Mouse (Mus musculus): ENCODE measurements around the gene Car10. TPM values are rescaled to one million over a fixed set of nuclear protein-coding genes. Genes with fewer than 3 reads are reported as not detected.

The Car10 gene
- polyA plus RNA-seq, 1 experiment = not detected

GRCm38 (mm10) chr11:93503469-93503868 is 405.6 kb downstream of the Car10 start:
- H3ac ChIP-seq (ENCODE audit: control insufficient read depth, insufficient read length) = no peak overlapping the region
- no peaks in the 10 kb centered on the region for H3K79me2 ChIP-seq (ENCODE audit: control insufficient read depth, insufficient read depth)
- H3K4me3 ChIP-seq = no peak overlapping the region
- H3K27me3 ChIP-seq (ENCODE audit: control insufficient read depth, insufficient read depth, insufficient read length) = no peaks in the 10 kb centered on the region
- no peaks in the 10 kb centered on the region for H3K36me3 ChIP-seq (ENCODE audit: control insufficient read depth, insufficient read depth)
- H3K4me2 ChIP-seq (ENCODE audit: low read depth) = no peak overlapping the region
- TF ChIP-seq TCF3 (IDR thresholded peaks at IDR 0.05; ENCODE audit: insufficient read length, low read depth) (no peak), E2F4 (IDR thresholded peaks at IDR 0.05; ENCODE audit: insufficient read depth) (no peak), MYOD1 (IDR thresholded peaks at IDR 0.05; ENCODE audit: control insufficient read depth in 1 of 3, insufficient read length in 2 of 3, low read depth in 2 of 3) (no peak), MAX (IDR thresholded peaks at IDR 0.05; ENCODE audit: low read depth) (no peak)

GRCm38 (mm10) chr11:93509527-93510235 is 411.9 kb downstream of the Car10 start:
- no peak for TF ChIP-seq SRF (IDR thresholded peaks at IDR 0.05; ENCODE audit: control insufficient read depth, insufficient read length, low read depth)
- no peak for TF ChIP-seq POLR2AphosphoS2 (IDR thresholded peaks at IDR 0.05; ENCODE audit: insufficient read length, low read depth)
- TF ChIP-seq TCF3 (IDR thresholded peaks at IDR 0.05; ENCODE audit: insufficient read length, low read depth) = no peak
- no peak for TF ChIP-seq REST (IDR thresholded peaks at IDR 0.05; ENCODE audit: insufficient read depth, insufficient read length)
- no peak for TF ChIP-seq USF1 (IDR thresholded peaks at IDR 0.05; ENCODE audit: low read depth)
- TF ChIP-seq MYOD1 (IDR thresholded peaks at IDR 0.05; ENCODE audit: control insufficient read depth in 1 of 3, insufficient read length in 2 of 3, low read depth in 2 of 3) = no peak
- no peak for TF ChIP-seq MYOG (IDR thresholded peaks at IDR 0.05; ENCODE audit: control insufficient read depth in 1 of 3, insufficient read depth in 1 of 3, insufficient read length in 2 of 3, low read depth in 2 of 3)
- no peak for TF ChIP-seq CEBPB (IDR thresholded peaks at IDR 0.05; ENCODE audit: insufficient read depth, poor library complexity, severe bottlenecking)
- TF ChIP-seq MAX (IDR thresholded peaks at IDR 0.05; ENCODE audit: low read depth) = no peak
- no peaks in the 10 kb centered on the region for H3K79me2 ChIP-seq (ENCODE audit: control insufficient read depth, insufficient read depth)

GRCm38 (mm10) chr11:93512843-93513242 is 415.0 kb downstream of the Car10 start:
- Histone ChIP-seq H3ac (ENCODE audit: control insufficient read depth, insufficient read length) (no peak overlapping the region), H3K36me3 (ENCODE audit: control insufficient read depth, insufficient read depth) (no peaks in the 10 kb centered on the region), H3K27me3 (ENCODE audit: control insufficient read depth, insufficient read depth, insufficient read length) (no peaks in the 10 kb centered on the region), H3K79me2 (ENCODE audit: control insufficient read depth, insufficient read depth) (no peaks in the 10 kb centered on the region), H3K4me2 (ENCODE audit: low read depth) (no peak overlapping the region), H3K4me3 (no peak overlapping the region)
- TF ChIP-seq CEBPB (IDR thresholded peaks at IDR 0.05; ENCODE audit: insufficient read depth, poor library complexity, severe bottlenecking) (no peak), MAX (IDR thresholded peaks at IDR 0.05; ENCODE audit: low read depth) (no peak), E2F4 (IDR thresholded peaks at IDR 0.05; ENCODE audit: insufficient read depth) (no peak), USF1 (IDR thresholded peaks at IDR 0.05; ENCODE audit: low read depth) (no peak)

More at GRCm38 (mm10) chr11:93509527-93510235, 411.9 kb downstream of the Car10 start:
- Histone ChIP-seq H3K4me2 (ENCODE audit: low read depth) (no peak overlapping the region), H3K36me3 (ENCODE audit: control insufficient read depth, insufficient read depth) (no peaks in the 10 kb centered on the region), H3K4me3 (no peak overlapping the region), H3ac (ENCODE audit: control insufficient read depth, insufficient read length) (no peak overlapping the region), H3K27me3 (ENCODE audit: control insufficient read depth, insufficient read depth, insufficient read length) (no peaks in the 10 kb centered on the region)

GRCm38 (mm10) chr11:93514396-93514795 is 416.6 kb downstream of the Car10 start:
- H3K27me3 ChIP-seq (ENCODE audit: control insufficient read depth, insufficient read depth, insufficient read length) = no peaks in the 10 kb centered on the region
- no peak overlapping the region for H3K4me2 ChIP-seq (ENCODE audit: low read depth)
- H3K4me3 ChIP-seq = no peak overlapping the region
- TF ChIP-seq MYOG (IDR thresholded peaks at IDR 0.05; ENCODE audit: control insufficient read depth in 1 of 3, insufficient read depth in 1 of 3, insufficient read length in 2 of 3, low read depth in 2 of 3) (no peak), CEBPB (IDR thresholded peaks at IDR 0.05; ENCODE audit: insufficient read depth, poor library complexity, severe bottlenecking) (no peak), MYOD1 (IDR thresholded peaks at IDR 0.05; ENCODE audit: control insufficient read depth in 1 of 3, insufficient read length in 2 of 3, low read depth in 2 of 3) (no peak), E2F4 (IDR thresholded peaks at IDR 0.05; ENCODE audit: insufficient read depth) (no peak), USF1 (IDR thresholded peaks at IDR 0.05; ENCODE audit: low read depth) (no peak), TCF12 (IDR thresholded peaks at IDR 0.05; ENCODE audit: insufficient read depth, poor library complexity, severe bottlenecking) (no peak), TCF3 (IDR thresholded peaks at IDR 0.05; ENCODE audit: insufficient read length, low read depth) (no peak), SRF (IDR thresholded peaks at IDR 0.05; ENCODE audit: control insufficient read depth, insufficient read length, low read depth) (no peak), REST (IDR thresholded peaks at IDR 0.05; ENCODE audit: insufficient read depth, insufficient read length) (no peak), POLR2AphosphoS2 (IDR thresholded peaks at IDR 0.05; ENCODE audit: insufficient read length, low read depth) (no peak), POLR2A (IDR thresholded peaks at IDR 0.05; ENCODE audit: insufficient read length, low read depth) (no peak), MAX (IDR thresholded peaks at IDR 0.05; ENCODE audit: low read depth) (no peak)
- no peaks in the 10 kb centered on the region for H3K79me2 ChIP-seq (ENCODE audit: control insufficient read depth, insufficient read depth)
- H3K36me3 ChIP-seq (ENCODE audit: control insufficient read depth, insufficient read depth) = no peaks in the 10 kb centered on the region
- no peak overlapping the region for H3ac ChIP-seq (ENCODE audit: control insufficient read depth, insufficient read length)

GRCm38 (mm10) chr11:93515566-93515965 is 417.7 kb downstream of the Car10 start:
- no peaks in the 10 kb centered on the region for H3K27me3 ChIP-seq (ENCODE audit: control insufficient read depth, insufficient read depth, insufficient read length)
- TF ChIP-seq MYOG (IDR thresholded peaks at IDR 0.05; ENCODE audit: control insufficient read depth in 1 of 3, insufficient read depth in 1 of 3, insufficient read length in 2 of 3, low read depth in 2 of 3) (no peak), REST (IDR thresholded peaks at IDR 0.05; ENCODE audit: insufficient read depth, insufficient read length) (no peak), SRF (IDR thresholded peaks at IDR 0.05; ENCODE audit: control insufficient read depth, insufficient read length, low read depth) (no peak), POLR2A (IDR thresholded peaks at IDR 0.05; ENCODE audit: insufficient read length, low read depth) (no peak), TCF12 (IDR thresholded peaks at IDR 0.05; ENCODE audit: insufficient read depth, poor library complexity, severe bottlenecking) (no peak), TCF3 (IDR thresholded peaks at IDR 0.05; ENCODE audit: insufficient read length, low read depth) (no peak), MYOD1 (IDR thresholded peaks at IDR 0.05; ENCODE audit: control insufficient read depth in 1 of 3, insufficient read length in 2 of 3, low read depth in 2 of 3) (no peak), E2F4 (IDR thresholded peaks at IDR 0.05; ENCODE audit: insufficient read depth) (no peak)
- H3K4me2 ChIP-seq (ENCODE audit: low read depth) = no peak overlapping the region
- no peaks in the 10 kb centered on the region for H3K79me2 ChIP-seq (ENCODE audit: control insufficient read depth, insufficient read depth)
- H3K36me3 ChIP-seq (ENCODE audit: control insufficient read depth, insufficient read depth) = no peaks in the 10 kb centered on the region
- H3ac ChIP-seq (ENCODE audit: control insufficient read depth, insufficient read length) = no peak overlapping the region
- H3K4me3 ChIP-seq = no peak overlapping the region
